Comparison of ENCODE assay signal across 8 mouse cellular contexts in the genomic region with DNA sequence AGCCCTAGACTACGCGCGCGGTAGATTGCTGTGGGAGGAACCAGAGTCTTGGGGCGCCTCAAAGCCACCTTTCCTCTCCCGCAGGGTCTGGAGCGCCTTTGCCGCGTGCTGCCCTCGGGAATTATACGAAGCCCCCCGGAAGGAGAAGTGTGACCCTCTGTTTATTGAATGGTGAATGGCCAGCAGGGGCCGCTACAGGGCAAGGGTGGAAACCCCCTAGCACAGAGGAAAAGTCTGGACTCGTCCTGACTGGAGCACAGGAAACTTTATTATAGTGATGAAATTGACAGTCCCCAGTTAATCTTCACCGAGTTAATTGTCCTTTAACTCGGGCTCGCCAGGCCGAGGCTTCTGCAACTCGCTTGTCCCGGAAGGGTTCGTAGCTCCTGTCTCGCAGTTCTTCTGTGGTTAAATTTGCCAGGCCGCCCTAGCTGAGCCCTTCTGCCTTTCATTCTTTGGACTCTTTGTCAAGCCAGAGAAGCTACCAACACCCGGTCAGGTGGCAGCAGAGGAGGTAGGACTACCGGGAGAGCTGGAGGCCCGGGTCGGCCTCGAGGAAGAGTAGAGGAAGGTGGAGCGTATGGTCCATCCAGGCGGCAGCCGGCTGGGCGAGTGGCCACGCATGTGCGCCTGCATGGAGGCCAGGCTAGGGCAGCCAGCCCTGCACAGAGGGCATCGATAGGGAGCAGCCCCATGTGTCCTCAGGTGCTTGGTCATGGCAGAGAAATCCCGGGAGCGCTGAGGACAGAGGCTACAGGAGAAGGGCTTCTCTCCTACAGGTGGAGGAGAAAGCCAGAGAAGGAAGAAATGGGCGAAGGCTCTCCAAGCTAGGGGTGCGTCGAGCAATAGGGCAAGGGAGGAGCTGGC. TPM values are rescaled to one million over a fixed set of nuclear protein-coding genes. Genes with fewer than 3 reads are reported as not detected.
DNase-seq lines count a peak whose midpoint lies in the region; ATAC-seq and TF ChIP-seq lines count a peak whose summit lies in the region.

No protein-coding gene starts in this region.

- peak overlapping the region; percentile 26; the same call in 1 of the 2 replicates for H3K27ac ChIP-seq in cortical plate, adult 2 months (ENCODE audit: insufficient read depth, low read length)
- H3K27ac ChIP-seq in gastrocnemius, adult 2 months = peak overlapping the region; percentile 97
- peak overlapping the region; percentile 93 for H3K27ac ChIP-seq in hindbrain, embryonic 16.5 days (ENCODE audit: low read depth, low read length)

- no peak for TF ChIP-seq POLR2A in cortical plate, adult 2 months (IDR thresholded peaks at IDR 0.05; ENCODE audit: extremely low read depth, insufficient read depth, low read length)

- intact Hi-C loops in gastrocnemius, adult 2 months (cut with DNase I) = loop anchor here (1.0 to 10.0 kb wide), 3 partner anchors 24 to 385 kb away; a partner anchor contains a TSS

- TF ChIP-seq CTCF in cortical plate, adult 2 months (IDR thresholded peaks at IDR 0.05; ENCODE audit: extremely low read depth, insufficient read depth, low read length) = peak; percentile 73
- peak; percentile 97 for TF ChIP-seq CTCF in gastrocnemius, adult 2 months (IDR thresholded peaks at IDR 0.05)

- peaks cover 1% of the 10 kb centered on the region; the same call in 1 of the 2 replicates for H3K4me1 ChIP-seq in cortical plate, adult 2 months (ENCODE audit: control insufficient read depth, insufficient read depth, low read length)
- H3K4me1 ChIP-seq in hindbrain, embryonic 16.5 days (ENCODE audit: control insufficient read depth, insufficient read depth, low read depth, low read length) = peaks cover 19% of the 10 kb centered on the region

- H3K36me3 ChIP-seq in hindbrain, embryonic 16.5 days (ENCODE audit: control insufficient read depth, insufficient read depth, low read length) = peaks cover 15% of the 10 kb centered on the region

- peak overlapping the region; percentile 96 for H3K4me3 ChIP-seq in cortical plate, adult 2 months (ENCODE audit: insufficient read depth, low read length)
- peak overlapping the region; percentile 98 for H3K4me3 ChIP-seq in gastrocnemius, adult 2 months
- peak overlapping the region; percentile 97 for H3K4me3 ChIP-seq in hindbrain, embryonic 16.5 days (ENCODE audit: low read length)

- H3K27me3 ChIP-seq in hindbrain, embryonic 16.5 days (replicated peaks; ENCODE audit: control insufficient read depth, insufficient read depth, low read length) = no peaks in the 10 kb centered on the region

- peak overlapping the region; percentile 84 for H3K4me2 ChIP-seq in hindbrain, embryonic 16.5 days (ENCODE audit: low read length)

- DNase-seq in adipocyte (ENCODE audit: low spot score) = peak; percentile 78
- peak; percentile 89 for DNase-seq in gastrocnemius, adult 2 months
- DNase-seq in left cerebral cortex, adult 11 months (ENCODE audit: low spot score) = peak; percentile 55
- DNase-seq in right cerebral cortex, adult 2 months (ENCODE audit: low spot score in 2 of 2) = peak; percentile 75 to 83
- DNase-seq in urinary bladder, postnatal 14 days (ENCODE audit: low spot score) = peak; percentile 90

- no peaks in the 10 kb centered on the region for H3K9me3 ChIP-seq in hindbrain, embryonic 16.5 days (ENCODE audit: control insufficient read depth, low read length)

- peak overlapping the region; percentile 100 for H3K9ac ChIP-seq in hindbrain, embryonic 16.5 days (ENCODE audit: low read depth, low read length)

- 27% methylated on average over 40 of the region's 40 CpGs for whole genome bisulfite sequencing in hindbrain, embryonic 16.5 days

- ATAC-seq in hindbrain, embryonic 16.5 days = peak; percentile 62
- ATAC-seq in megakaryocyte, adult 5-6 weeks (ENCODE audit: poor library complexity, severe bottlenecking) = peak; percentile 51

RNA-seq across cellular contexts. Expression of a gene that starts 1.1 kb away (rescaled TPM):
- 40.0 and 45.3 TPM in 2 replicates for polyA plus RNA-seq in cortical plate, adult 2 months (2012; rRNA removed)
- 10 to 100 TPM; 13.3 to 16.3 TPM for total RNA-seq in gastrocnemius, adult 2 months (2021)
- 8.1 and 9.3 TPM in 2 replicates for polyA plus RNA-seq in hindbrain, embryonic 16.5 days (2015; fragmentation: Nextera tagmentation; extraction: Ambion mirVana)
- total RNA-seq in megakaryocyte, adult 5-6 weeks (2015) = 60.9 and 78.2 TPM in 2 replicates
- total RNA-seq in megakaryocyte, adult 5-6 weeks (2017) = 8.0 and 24.3 TPM in 2 replicates

RNA-seq across cellular contexts. Expression of a gene that starts 9.0 kb away (rescaled TPM):
- polyA plus RNA-seq in cortical plate, adult 2 months (2012; rRNA removed) = 0.08 TPM in 1 of 2 replicates, not detected in the other
- total RNA-seq in gastrocnemius, adult 2 months (2021) = under 1 TPM in 1 of 2 experiments, not detected in 1; 0.33 TPM
- polyA plus RNA-seq in hindbrain, embryonic 16.5 days (2015; fragmentation: Nextera tagmentation; extraction: Ambion mirVana) = 0.11 and 0.21 TPM in 2 replicates
- 0.78 TPM in 1 of 2 replicates, not detected in the other for total RNA-seq in megakaryocyte, adult 5-6 weeks (2015)
- 2.0 and 2.9 TPM in 2 replicates for total RNA-seq in megakaryocyte, adult 5-6 weeks (2017)

RNA-seq across cellular contexts. Expression of a gene that starts 23.0 kb away (rescaled TPM):
- 2.0 and 2.1 TPM in 2 replicates for polyA plus RNA-seq in cortical plate, adult 2 months (2012; rRNA removed)
- under 1 TPM in 1 of 2 experiments, not detected in 1; 0.17 TPM for total RNA-seq in gastrocnemius, adult 2 months (2021)
- polyA plus RNA-seq in hindbrain, embryonic 16.5 days (2015; fragmentation: Nextera tagmentation; extraction: Ambion mirVana) = 0.70 and 0.72 TPM in 2 replicates
- 0.60 TPM in 1 of 2 replicates, not detected in the other for total RNA-seq in megakaryocyte, adult 5-6 weeks (2015)
- total RNA-seq in megakaryocyte, adult 5-6 weeks (2017) = not detected in 2 replicates

RNA-seq across cellular contexts. Expression of a gene that starts 24.4 kb away (rescaled TPM):
- polyA plus RNA-seq in cortical plate, adult 2 months (2012; rRNA removed) = 3.4 and 4.4 TPM in 2 replicates
- 1 to 10 TPM; 1.1 to 1.5 TPM for total RNA-seq in gastrocnemius, adult 2 months (2021)
- polyA plus RNA-seq in hindbrain, embryonic 16.5 days (2015; fragmentation: Nextera tagmentation; extraction: Ambion mirVana) = 4.0 and 6.8 TPM in 2 replicates
- 4.6 and 8.0 TPM in 2 replicates for total RNA-seq in megakaryocyte, adult 5-6 weeks (2015)
- not detected in 2 replicates for total RNA-seq in megakaryocyte, adult 5-6 weeks (2017)

RNA-seq across cellular contexts. Expression of a gene that starts 26.2 kb away (rescaled TPM):
- polyA plus RNA-seq in cortical plate, adult 2 months (2012; rRNA removed) = 127 and 133 TPM in 2 replicates
- total RNA-seq in gastrocnemius, adult 2 months (2021) = 100 to 1,000 TPM; 116 to 123 TPM
- polyA plus RNA-seq in hindbrain, embryonic 16.5 days (2015; fragmentation: Nextera tagmentation; extraction: Ambion mirVana) = 121 and 132 TPM in 2 replicates
- total RNA-seq in megakaryocyte, adult 5-6 weeks (2015) = 216 and 221 TPM in 2 replicates
- 154 and 162 TPM in 2 replicates for total RNA-seq in megakaryocyte, adult 5-6 weeks (2017)

Comparison
In these comparisons a context has a peak if more than half of its experiments do, and no peak if none do; other contexts are left out.
1. Peak in every context shown above with its lines: DNase-seq, ATAC-seq, H3K4me3 ChIP-seq and H3K27ac ChIP-seq.
2. H3K27ac ChIP-seq: peak in every context shown above with its lines; median percentile 97 in gastrocnemius, adult 2 months; 93 in hindbrain, embryonic 16.5 days; 26 in cortical plate, adult 2 months.